Mouse (Mus musculus): ENCODE results near the gene Tescl. TPM values are rescaled to one million over a fixed set of nuclear protein-coding genes. Genes with fewer than 3 reads are reported as not detected.

Gene Tescl
- polyA plus RNA-seq, 1 experiment = not detected

DNA sequence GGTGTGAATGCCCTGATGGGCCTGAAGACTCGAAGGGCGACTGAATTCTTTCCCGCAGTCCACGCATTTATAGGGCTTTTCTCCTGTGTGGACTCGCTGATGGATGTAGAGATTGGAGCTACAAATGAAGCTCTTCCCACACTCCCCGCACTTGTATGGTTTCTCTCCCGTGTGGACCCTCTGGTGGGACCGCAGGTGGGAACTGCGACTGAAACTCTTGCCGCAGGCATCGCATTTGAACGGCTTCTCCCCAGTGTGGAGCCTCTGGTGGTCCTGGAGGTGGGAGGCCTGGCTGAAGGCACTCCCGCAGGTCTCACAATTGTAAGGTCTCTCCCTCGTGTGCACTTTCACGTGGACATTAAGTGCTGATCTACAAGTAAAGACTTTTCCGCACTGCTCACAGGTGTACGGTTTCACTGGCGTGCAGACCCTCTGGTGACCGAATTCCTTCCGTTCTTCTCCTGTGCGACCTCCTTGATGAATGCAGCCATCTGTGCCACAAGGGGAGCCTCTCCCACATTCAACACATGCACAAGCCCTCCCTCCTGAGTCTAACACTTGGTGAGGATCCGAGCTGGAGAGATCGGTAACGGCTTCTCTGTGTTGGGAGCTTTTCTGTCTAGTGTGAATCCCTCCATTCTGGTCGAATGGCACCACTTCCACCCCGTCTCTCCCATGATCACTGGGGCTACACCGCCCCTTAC is 42.2 kb downstream of the Tescl start:
- no peak for TF ChIP-seq POLR2A (IDR thresholded peaks at IDR 0.05; ENCODE audit: borderline replicate concordance, low read depth, low read length)
- TF ChIP-seq CTCF (IDR thresholded peaks at IDR 0.05; ENCODE audit: low read depth, low read length) = no peak
- H3K27ac ChIP-seq (ENCODE audit: insufficient read depth, low read depth, low read length) = no peak overlapping the region

DNA sequence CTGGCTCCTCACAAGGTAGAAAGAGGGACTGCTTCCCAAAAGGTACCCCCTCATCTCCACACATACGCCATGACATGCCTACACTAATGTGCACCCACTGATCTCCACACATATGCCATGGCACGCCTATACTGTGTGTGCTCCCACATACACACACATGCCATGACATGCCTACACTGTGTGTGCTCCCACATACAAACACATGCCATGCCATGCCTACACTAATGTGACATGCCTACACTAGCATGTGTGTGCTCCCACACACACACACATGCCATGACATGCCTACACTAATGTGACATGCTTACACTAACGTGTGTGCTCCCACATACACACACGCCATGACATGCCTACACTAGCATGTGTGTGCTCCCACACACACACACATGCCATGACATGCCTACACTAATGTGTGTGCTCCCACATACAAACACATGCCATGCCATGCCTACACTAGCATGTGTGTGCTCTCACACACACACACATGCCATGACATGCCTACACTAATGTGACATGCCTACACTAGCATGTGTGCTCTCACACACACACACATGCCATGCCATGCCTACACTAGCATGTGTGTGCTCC is 43.5 kb downstream of the Tescl start:
- Histone ChIP-seq H3K4me3 (ENCODE audit: insufficient read depth, low read length) (no peak overlapping the region), H3K4me1 (ENCODE audit: control insufficient read depth, insufficient read depth, low read length) (no peaks in the 10 kb centered on the region), H3K27ac (ENCODE audit: insufficient read depth, low read depth, low read length) (no peak overlapping the region)
- TF ChIP-seq POLR2A (IDR thresholded peaks at IDR 0.05; ENCODE audit: borderline replicate concordance, low read depth, low read length) = no peak
- no peak for TF ChIP-seq CTCF (IDR thresholded peaks at IDR 0.05; ENCODE audit: low read depth, low read length)

More for the DNA sequence above, 42.2 kb downstream of the Tescl start:
- Histone ChIP-seq H3K4me3 (ENCODE audit: insufficient read depth, low read length) (no peak overlapping the region), H3K4me1 (ENCODE audit: control insufficient read depth, insufficient read depth, low read length) (no peaks in the 10 kb centered on the region)

- Histone ChIP-seq H3K27ac (ENCODE audit: insufficient read depth, low read depth, low read length) (no peak overlapping the region), H3K4me3 (ENCODE audit: insufficient read depth, low read length) (no peak overlapping the region), H3K4me1 (ENCODE audit: control insufficient read depth, insufficient read depth, low read length) (no peaks in the 10 kb centered on the region)
- no peak for TF ChIP-seq CTCF (IDR thresholded peaks at IDR 0.05; ENCODE audit: low read depth, low read length)
- no peak for TF ChIP-seq POLR2A (IDR thresholded peaks at IDR 0.05; ENCODE audit: borderline replicate concordance, low read depth, low read length)
Measured at GRCm38 (mm10) chr7:24288512-24288911, 45.2 kb downstream of the Tescl start.

GRCm38 (mm10) chr7:24287670-24288069 is 46.1 kb downstream of the Tescl start:
- TF ChIP-seq POLR2A (IDR thresholded peaks at IDR 0.05; ENCODE audit: borderline replicate concordance, low read depth, low read length) = no peak
- TF ChIP-seq CTCF (IDR thresholded peaks at IDR 0.05; ENCODE audit: low read depth, low read length) = no peak
- no peak overlapping the region for H3K4me3 ChIP-seq (ENCODE audit: insufficient read depth, low read length)
- no peak overlapping the region for H3K27ac ChIP-seq (ENCODE audit: insufficient read depth, low read depth, low read length)
- H3K4me1 ChIP-seq (ENCODE audit: control insufficient read depth, insufficient read depth, low read length) = no peaks in the 10 kb centered on the region

DNA sequence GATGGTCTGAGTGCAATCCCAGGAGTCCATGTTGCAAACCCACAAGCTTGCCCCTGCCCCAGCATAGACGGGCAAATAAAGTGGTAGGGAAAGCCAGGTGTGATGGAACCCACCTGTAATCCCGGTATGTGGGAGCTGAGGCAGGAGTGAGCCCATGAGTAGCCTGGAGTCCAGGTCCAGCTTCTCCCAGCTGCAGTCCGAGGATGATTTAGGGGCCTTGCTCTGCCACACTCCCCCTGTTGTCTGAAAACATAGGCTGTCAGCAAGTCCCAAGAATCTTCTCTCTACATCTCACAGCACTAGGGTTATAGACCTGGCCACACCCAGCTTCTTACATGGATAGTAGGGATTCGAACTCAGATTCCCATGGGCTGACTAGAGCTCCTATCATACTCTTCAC is 46.8 kb downstream of the Tescl start:
- H3K4me1 ChIP-seq (ENCODE audit: control insufficient read depth, insufficient read depth, low read length) = no peaks in the 10 kb centered on the region
- TF ChIP-seq CTCF (IDR thresholded peaks at IDR 0.05; ENCODE audit: low read depth, low read length) = no peak
- TF ChIP-seq POLR2A (IDR thresholded peaks at IDR 0.05; ENCODE audit: borderline replicate concordance, low read depth, low read length) = no peak
- H3K27ac ChIP-seq (ENCODE audit: insufficient read depth, low read depth, low read length) = no peak overlapping the region
- no peak overlapping the region for H3K4me3 ChIP-seq (ENCODE audit: insufficient read depth, low read length)

DNA sequence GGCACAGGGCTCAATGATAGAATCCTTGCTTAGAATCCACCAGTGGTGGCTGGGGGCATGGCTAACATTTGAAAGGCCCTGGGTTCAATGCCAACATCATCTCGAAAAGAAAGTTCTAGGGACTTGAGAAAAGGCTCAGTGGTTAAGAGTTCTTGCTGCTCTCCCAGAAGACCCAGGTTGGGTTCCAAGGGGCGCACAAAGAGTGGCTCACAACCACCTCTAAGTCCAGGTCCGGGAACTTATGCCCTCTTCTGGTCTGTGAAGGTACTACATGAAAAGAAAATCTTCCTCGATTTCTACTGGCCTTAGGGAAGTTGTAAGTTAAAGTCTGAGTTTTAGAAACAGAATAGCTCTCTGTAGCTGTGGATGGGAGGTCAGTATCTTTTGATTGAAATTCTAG is 47.6 kb downstream of the Tescl start:
- H3K4me3 ChIP-seq (ENCODE audit: insufficient read depth, low read length) = no peak overlapping the region
- no peak overlapping the region for H3K27ac ChIP-seq (ENCODE audit: insufficient read depth, low read depth, low read length)
- TF ChIP-seq POLR2A (IDR thresholded peaks at IDR 0.05; ENCODE audit: borderline replicate concordance, low read depth, low read length) (no peak), CTCF (IDR thresholded peaks at IDR 0.05; ENCODE audit: low read depth, low read length) (peak; percentile 33; the same call in 1 of the 2 replicates)
- no peaks in the 10 kb centered on the region for H3K4me1 ChIP-seq (ENCODE audit: control insufficient read depth, insufficient read depth, low read length)

Other genes with a start within 250 kb of the Tescl start
- gene Zfp112, start 221.6 kb downstream of the Tescl start, polyA plus RNA-seq (2012; ENCODE audit: insufficient read depth, insufficient read length, missing spikeins) = 0.38 and 1.2 TPM in 2 replicates
- gene Zfp235, start 199.8 kb downstream of the Tescl start, polyA plus RNA-seq (2012; ENCODE audit: insufficient read depth, insufficient read length, missing spikeins) = 6.4 and 7.0 TPM in 2 replicates
- gene Zfp114, start 158.9 kb downstream of the Tescl start, polyA plus RNA-seq (2012; ENCODE audit: insufficient read depth, insufficient read length, missing spikeins) = 0.50 TPM in 1 of 2 replicates, not detected in the other
- gene Zfp111, start 122.5 kb downstream of the Tescl start, polyA plus RNA-seq (2012; ENCODE audit: insufficient read depth, insufficient read length, missing spikeins) = 7.4 and 8.7 TPM in 2 replicates
- gene Zfp109, start 96.4 kb downstream of the Tescl start, polyA plus RNA-seq (2012; ENCODE audit: insufficient read depth, insufficient read length, missing spikeins) = 2.5 and 3.1 TPM in 2 replicates
- 1.9 TPM in 2 replicates for gene Zfp108, start 79.1 kb downstream of the Tescl start, polyA plus RNA-seq (2012; ENCODE audit: insufficient read depth, insufficient read length, missing spikeins)
- gene Zfp93, start 63.5 kb downstream of the Tescl start, polyA plus RNA-seq (2012; ENCODE audit: insufficient read depth, insufficient read length, missing spikeins) = 1.1 and 1.2 TPM in 2 replicates
- gene Zfp61, start 32.7 kb downstream of the Tescl start, polyA plus RNA-seq (2012; ENCODE audit: insufficient read depth, insufficient read length, missing spikeins) = 10.0 and 11.3 TPM in 2 replicates
- gene Zfp94, start 17.3 kb downstream of the Tescl start, polyA plus RNA-seq (2012; ENCODE audit: insufficient read depth, insufficient read length, missing spikeins) = 3.5 and 5.3 TPM in 2 replicates
- not detected in 2 replicates for gene Lypd5, start 15.3 kb upstream of the Tescl start, polyA plus RNA-seq (2012; ENCODE audit: insufficient read depth, insufficient read length, missing spikeins)
- gene Kcnn4, start 36.3 kb upstream of the Tescl start, polyA plus RNA-seq (2012; ENCODE audit: insufficient read depth, insufficient read length, missing spikeins) = 50.1 and 51.4 TPM in 2 replicates
- gene Smg9, start 65.7 kb upstream of the Tescl start, polyA plus RNA-seq (2012; ENCODE audit: insufficient read depth, insufficient read length, missing spikeins) = 35.8 and 36.5 TPM in 2 replicates
- not detected in 2 replicates for gene Irgc1, start 118.4 kb upstream of the Tescl start, polyA plus RNA-seq (2012; ENCODE audit: insufficient read depth, insufficient read length, missing spikeins)
- 24.8 and 27.5 TPM in 2 replicates for gene Plaur, start 128.5 kb upstream of the Tescl start, polyA plus RNA-seq (2012; ENCODE audit: insufficient read depth, insufficient read length, missing spikeins)
- gene Cadm4, start 148.1 kb upstream of the Tescl start, polyA plus RNA-seq (2012; ENCODE audit: insufficient read depth, insufficient read length, missing spikeins) = not detected in 2 replicates
- 0.69 TPM in 1 of 2 replicates, not detected in the other for gene Zfp428, start 173.1 kb upstream of the Tescl start, polyA plus RNA-seq (2012; ENCODE audit: insufficient read depth, insufficient read length, missing spikeins)
- gene AC161166.1, start 178.5 kb upstream of the Tescl start, polyA plus RNA-seq (2012; ENCODE audit: insufficient read depth, insufficient read length, missing spikeins) = not detected in 2 replicates
- 6.6 and 8.5 TPM in 2 replicates for gene Irgq, start 196.8 kb upstream of the Tescl start, polyA plus RNA-seq (2012; ENCODE audit: insufficient read depth, insufficient read length, missing spikeins)
- gene Pinlyp, start 212.2 kb upstream of the Tescl start, polyA plus RNA-seq (2012; ENCODE audit: insufficient read depth, insufficient read length, missing spikeins) = not detected in 2 replicates
- gene Xrcc1, start 212.4 kb upstream of the Tescl start, polyA plus RNA-seq (2012; ENCODE audit: insufficient read depth, insufficient read length, missing spikeins) = 54.6 and 58.7 TPM in 2 replicates